In genomic region chr12:83286496-83287492, GRCm38 (mm10) we compare ENCODE assay signal across 10 mouse cellular contexts.
A peak's percentile ranks its signal among the peaks of the same experiment; 100 is the strongest.
DNase-seq lines count a peak whose midpoint lies in the region; ATAC-seq and TF ChIP-seq lines count a peak whose summit lies in the region.
"Had no signal": no experiment of that assay in that cellular context is flagged by ENCODE, and none has a peak within 500 bp of the region (broad histone marks: within the 10 kb centered on the region; RNA-seq: fewer than 3 reads in every experiment).

No protein-coding gene starts in this region.

- no peak overlapping the region for H3K4me3 ChIP-seq in lung, embryonic 16.5 days (ENCODE audit: low read length)
- H3K4me3 ChIP-seq in hindbrain, embryonic 13.5 days: no peak overlapping the region
- H3K4me3 ChIP-seq in stomach, postnatal 0 days (ENCODE audit: low read depth, low read length): no peak overlapping the region

- no peak for TF ChIP-seq EP300 in stomach, postnatal 0 days (optimal IDR thresholded peaks at IDR 0.05)

- H3K36me3 ChIP-seq in lung, embryonic 16.5 days (ENCODE audit: control insufficient read depth, insufficient read depth, low read length): no peaks in the 10 kb centered on the region
- H3K36me3 ChIP-seq in hindbrain, embryonic 13.5 days: no peaks in the 10 kb centered on the region
- no peaks in the 10 kb centered on the region for H3K36me3 ChIP-seq in stomach, postnatal 0 days (ENCODE audit: control insufficient read depth, insufficient read depth, low read length)

- WGBS in lung, embryonic 16.5 days: 60% methylated on average over 17 of the region's 17 CpGs
- 53% methylated on average over 17 of the region's 17 CpGs for WGBS in hindbrain, embryonic 13.5 days
- 65% methylated on average over 17 of the region's 17 CpGs for WGBS in stomach, postnatal 0 days

- no peak for DNase-seq in lung, adult 18-20 months
- peak; percentile 45 to 59 for DNase-seq in layer of hippocampus, postnatal 36 days
- DNase-seq in stomach, postnatal 0 days (ENCODE audit: low spot score): no peak
- no peak for DNase-seq in frontal cortex, postnatal 10 days (ENCODE audit: low spot score in 2 of 2)
- no peak for DNase-seq in thymus, postnatal 25 days
- DNase-seq: adrenal gland, postnatal 10 days; cerebellum, postnatal 36 days had no signal

- no peak for TF ChIP-seq CTCF in stomach, postnatal 0 days (IDR thresholded peaks at IDR 0.05; ENCODE audit: low read depth)

- H3K9ac ChIP-seq in lung, embryonic 16.5 days (ENCODE audit: low read length): no peak overlapping the region
- no peak overlapping the region for H3K9ac ChIP-seq in hindbrain, embryonic 13.5 days
- no peak overlapping the region for H3K9ac ChIP-seq in stomach, postnatal 0 days (ENCODE audit: low read length)

- no peaks in the 10 kb centered on the region for H3K4me1 ChIP-seq in lung, embryonic 16.5 days (replicated peaks; ENCODE audit: control insufficient read depth, insufficient read depth, low read length)
- peaks cover 15% of the 10 kb centered on the region for H3K4me1 ChIP-seq in hindbrain, embryonic 13.5 days (replicated peaks)
- H3K4me1 ChIP-seq in stomach, postnatal 0 days (replicated peaks; ENCODE audit: control insufficient read depth, insufficient read depth): no peaks in the 10 kb centered on the region

- no peak overlapping the region for H3K27ac ChIP-seq in lung, embryonic 16.5 days (ENCODE audit: low read length)
- peak overlapping the region; percentile 58 for H3K27ac ChIP-seq in hindbrain, embryonic 13.5 days
- H3K27ac ChIP-seq in stomach, postnatal 0 days (replicated peaks): no peak overlapping the region

- H3K27me3 ChIP-seq in lung, embryonic 16.5 days (ENCODE audit: control insufficient read depth, insufficient read depth, low read depth, low read length): no peaks in the 10 kb centered on the region
- H3K27me3 ChIP-seq in hindbrain, embryonic 13.5 days: no peaks in the 10 kb centered on the region
- H3K27me3 ChIP-seq in stomach, postnatal 0 days (ENCODE audit: control insufficient read depth, insufficient read depth, low read length): no peaks in the 10 kb centered on the region

- ATAC-seq in lung, embryonic 16.5 days (ENCODE audit: low read depth): no peak; the same call in 1 of the 2 replicates
- ATAC-seq in hindbrain, embryonic 13.5 days (ENCODE audit: low FRiP score): peak; percentile 57
- peak; percentile 65; the same call in 1 of the 2 replicates for ATAC-seq in stomach, postnatal 0 days (ENCODE audit: low FRiP score, low TSS enrichment)
- ATAC-seq: lung, postnatal 0 days had no signal

- H3K9me3 ChIP-seq in lung, embryonic 16.5 days (ENCODE audit: control insufficient read depth, low read length): no peaks in the 10 kb centered on the region
- no peaks in the 10 kb centered on the region for H3K9me3 ChIP-seq in hindbrain, embryonic 13.5 days
- H3K9me3 ChIP-seq in stomach, postnatal 0 days (ENCODE audit: control insufficient read depth, low read length): no peaks in the 10 kb centered on the region

- 0 out of 2 replicates have a peak overlapping the region, but pooled peaks have one; percentile 4 for H3K4me2 ChIP-seq in lung, embryonic 16.5 days (ENCODE audit: low read depth, low read length)
- no peak overlapping the region for H3K4me2 ChIP-seq in hindbrain, embryonic 13.5 days
- no peak overlapping the region for H3K4me2 ChIP-seq in stomach, postnatal 0 days (replicated peaks; ENCODE audit: low read depth)

Comparison
In these comparisons a context has a peak if more than half of its experiments do, and no peak if none do; other contexts are left out.
1. DNase-seq: peak in layer of hippocampus, postnatal 36 days (2 of 2); none in lung, adult 18-20 months (0 of 2), stomach, postnatal 0 days (single experiment), frontal cortex, postnatal 10 days (0 of 2) and thymus, postnatal 25 days (single experiment).